Mouse (Mus musculus): ENCODE results near the gene Tmem184b. TPM values are rescaled to one million over a fixed set of nuclear protein-coding genes. Genes with fewer than 3 reads are reported as not detected.

The Tmem184b gene
- polyA plus RNA-seq, 1 experiment from 2014 or later, result 30.0 TPM

DNA sequence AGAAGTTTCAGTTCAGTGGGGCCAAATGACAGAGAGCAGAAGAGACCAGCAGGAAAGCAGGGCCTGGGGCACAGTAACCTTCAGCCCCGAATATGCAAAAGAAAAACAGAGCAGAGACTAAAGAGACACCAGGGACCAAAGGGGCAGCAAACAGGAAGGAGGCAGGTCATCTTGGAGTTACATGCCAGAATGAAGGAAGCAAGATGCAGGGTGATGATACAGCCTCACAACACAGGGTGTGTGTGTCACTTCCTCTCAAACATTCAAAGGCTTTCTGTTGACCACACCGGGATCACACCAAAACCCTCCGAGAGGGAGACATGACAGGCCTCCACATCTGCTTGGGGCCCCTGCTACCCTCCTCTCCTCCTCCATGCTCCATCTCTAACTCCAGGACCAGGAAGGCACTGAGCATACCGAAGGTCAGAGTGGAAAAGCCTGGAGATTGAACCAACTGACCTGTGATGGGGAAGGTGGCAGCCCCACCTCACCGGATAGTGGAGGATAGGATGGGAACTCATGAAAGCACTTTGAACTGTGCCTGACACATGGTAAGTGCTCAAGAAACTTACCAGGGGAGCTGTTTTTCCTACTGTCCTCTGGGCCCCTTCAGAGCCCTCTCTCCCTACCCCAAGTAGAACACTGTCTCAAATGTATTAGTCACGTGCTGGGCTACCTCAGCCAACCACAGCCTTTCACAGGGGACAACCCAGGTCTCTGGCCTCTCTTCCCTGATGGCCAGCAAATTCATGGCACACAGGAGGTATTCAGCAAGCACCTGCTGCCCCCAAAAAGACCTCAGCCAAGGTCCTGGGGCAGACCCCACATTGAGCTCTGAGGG is 3.0 kb downstream of the Tmem184b start:
- DNase-seq (ENCODE audit: low spot score), result no peak

DNA sequence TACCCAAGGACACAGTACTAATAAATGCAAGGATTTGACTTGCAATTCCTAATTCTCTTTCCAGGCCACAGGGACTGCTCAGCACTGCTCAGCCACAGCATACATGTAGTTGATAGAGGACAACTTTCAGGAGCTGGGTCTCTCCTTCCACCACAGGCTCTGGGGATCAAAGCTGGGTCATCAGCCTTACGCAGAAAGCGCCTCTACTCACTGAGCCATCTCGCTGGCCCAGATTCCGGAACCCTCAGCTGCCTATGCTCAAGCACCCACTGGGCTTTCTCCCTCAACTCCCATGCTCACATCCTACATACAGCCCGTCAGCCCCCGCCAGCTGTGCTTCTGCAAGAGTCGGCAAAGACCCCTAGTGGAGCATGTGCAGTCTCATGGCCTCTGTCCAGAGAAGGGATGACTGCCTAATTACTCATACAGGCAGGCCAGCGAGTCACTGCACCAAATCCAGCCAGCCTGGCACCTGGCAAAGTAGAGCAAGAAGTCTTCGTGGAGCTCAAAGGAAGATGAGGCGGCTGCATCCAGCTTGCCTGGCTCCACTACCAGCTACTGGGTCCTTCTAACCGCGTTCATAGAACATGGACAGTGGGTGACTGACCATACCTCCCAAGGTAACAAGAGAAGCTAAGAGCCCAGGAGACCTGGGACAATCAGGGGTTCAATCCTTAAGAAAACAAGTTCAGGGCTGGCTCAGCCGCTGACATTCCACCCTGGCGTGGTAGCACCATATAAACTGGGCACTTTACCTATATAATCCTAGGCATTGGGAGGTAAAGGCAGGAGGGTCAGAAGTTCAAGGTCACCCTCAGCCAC is 3.9 kb downstream of the Tmem184b start:
- no peak for DNase-seq (ENCODE audit: low spot score)

DNA sequence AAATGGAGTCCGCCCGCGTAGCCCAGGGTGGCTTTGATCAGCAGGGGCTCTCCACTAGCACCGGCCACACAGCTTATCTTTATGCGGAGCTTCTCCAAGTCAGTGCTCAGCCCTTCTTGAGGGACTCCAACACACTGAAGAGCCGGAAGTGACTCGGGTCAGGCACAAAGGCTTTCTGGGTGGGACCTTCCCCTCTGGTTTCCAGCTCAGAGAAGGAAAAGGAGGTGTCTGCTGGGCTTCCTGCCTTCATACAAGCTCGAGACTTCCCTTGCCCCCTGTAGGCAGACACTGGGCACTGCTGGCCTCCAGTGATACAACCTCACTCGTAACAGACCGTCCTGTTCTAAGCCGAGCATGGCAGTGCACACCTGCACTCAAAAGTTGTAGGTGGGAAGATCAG is 6.6 kb downstream of the Tmem184b start:
- DNase-seq (ENCODE audit: low spot score), result peak; percentile 82

DNA sequence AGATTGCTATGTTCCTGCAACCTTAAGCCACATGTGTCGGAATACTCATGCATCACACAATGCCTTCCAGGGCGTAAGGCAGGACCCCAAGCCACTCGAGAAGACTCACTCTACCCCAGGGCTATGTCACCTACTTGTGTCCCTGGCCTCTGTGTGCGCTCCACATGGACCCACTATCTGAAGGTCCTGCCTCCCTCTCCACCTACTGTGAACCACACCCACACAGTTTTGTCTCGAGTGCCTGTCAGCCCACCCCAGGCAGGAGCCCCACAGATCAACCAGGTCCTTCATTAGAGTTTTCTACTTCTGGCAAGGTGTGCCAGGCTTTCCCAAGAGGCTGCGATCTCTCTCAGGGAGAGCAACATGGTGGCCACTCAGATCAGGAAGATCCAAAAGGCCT is 8.1 kb downstream of the Tmem184b start:
- no peak for DNase-seq (ENCODE audit: low spot score)

DNA sequence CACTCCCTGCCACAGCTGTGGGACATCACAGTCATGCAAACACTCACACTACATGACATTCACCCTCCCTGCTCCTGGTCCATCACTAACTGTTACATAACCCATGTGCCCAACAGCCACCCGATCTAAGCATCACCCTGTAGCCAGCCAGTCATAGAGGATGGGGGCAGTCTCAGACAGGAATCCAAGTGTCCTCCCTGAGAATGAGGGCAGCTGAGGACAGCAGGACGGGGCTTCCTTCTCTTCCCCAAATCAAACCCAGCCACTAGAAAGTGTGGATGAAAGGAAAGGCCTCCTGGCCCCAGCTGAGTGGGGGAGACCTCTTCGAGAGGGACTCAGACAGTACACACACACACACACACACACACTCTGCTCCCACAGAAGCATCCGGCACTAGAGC is 8.5 kb downstream of the Tmem184b start:
- DNase-seq (ENCODE audit: low spot score), result no peak

DNA sequence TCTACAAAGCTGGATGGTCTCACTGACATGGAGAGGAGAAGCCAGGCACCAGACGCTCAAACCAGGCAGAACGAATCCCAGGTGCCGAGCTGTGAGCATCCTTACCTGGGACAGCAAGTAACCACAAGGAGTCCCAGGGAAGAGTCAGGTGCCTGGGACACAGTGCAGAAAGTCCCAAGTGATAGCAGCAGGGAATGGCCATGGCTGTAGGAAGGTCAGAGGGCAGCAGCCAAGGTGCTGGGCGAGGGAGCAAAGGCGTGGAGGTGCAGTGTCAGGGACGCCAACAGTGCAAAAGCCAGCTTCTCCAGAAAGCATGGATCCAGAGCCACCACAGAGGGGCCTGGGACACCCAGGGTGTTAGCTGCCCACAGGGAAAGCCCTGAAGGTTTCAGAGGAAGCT is 10.3 kb downstream of the Tmem184b start:
- no peak for DNase-seq (ENCODE audit: low spot score)

DNA sequence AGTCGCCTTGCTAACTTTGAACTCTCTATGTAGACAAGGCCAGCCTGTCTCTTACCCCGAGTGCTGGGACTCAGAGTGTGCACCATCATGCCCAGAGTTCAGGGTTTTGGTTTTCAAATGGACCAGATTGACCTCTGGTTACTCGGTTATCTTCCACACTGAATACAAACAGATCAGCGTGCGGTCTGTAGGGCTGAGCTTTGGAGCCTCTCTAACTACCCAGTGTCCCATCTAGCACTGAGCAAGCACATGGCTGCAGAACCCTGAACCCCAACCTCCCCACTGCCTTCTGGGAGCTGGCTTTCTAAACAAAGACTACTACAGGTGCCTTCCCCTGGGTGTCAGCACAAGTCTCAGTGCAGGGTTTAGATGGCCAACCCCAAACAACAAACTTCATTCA is 10.8 kb downstream of the Tmem184b start:
- no peak for DNase-seq (ENCODE audit: low spot score)

DNA sequence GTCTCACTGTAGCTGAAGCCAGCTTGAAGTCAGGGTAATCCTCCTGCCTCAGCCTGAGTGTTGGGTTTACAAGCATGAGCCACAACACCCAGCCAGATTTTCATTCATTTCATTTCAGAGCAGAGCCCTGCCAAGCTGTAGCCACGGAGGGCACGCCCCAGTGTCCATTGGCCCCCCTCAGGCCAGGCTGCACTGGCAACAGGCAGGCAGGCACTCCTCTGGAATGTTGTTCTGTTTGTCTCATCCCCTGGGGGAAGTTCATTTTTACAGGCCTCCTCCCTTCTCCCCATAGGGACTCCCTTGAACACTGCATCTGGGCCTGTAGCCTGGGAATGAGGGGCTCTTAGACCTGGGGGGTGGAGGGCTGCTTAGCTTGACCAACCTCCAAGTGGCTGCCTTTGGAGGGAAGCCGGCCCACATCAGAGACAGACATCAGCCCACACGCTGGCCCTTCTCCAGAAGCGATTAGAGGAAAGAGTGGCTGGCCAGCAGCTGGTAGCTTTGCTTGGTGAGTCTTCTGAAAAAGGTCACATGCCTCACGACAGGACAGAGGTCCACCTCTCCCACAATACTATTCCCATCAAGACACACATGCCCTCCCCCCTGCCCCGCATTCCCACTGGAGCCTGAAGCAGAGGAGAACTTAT is 11.8 kb downstream of the Tmem184b start:
- no peak for DNase-seq (ENCODE audit: low spot score)

DNA sequence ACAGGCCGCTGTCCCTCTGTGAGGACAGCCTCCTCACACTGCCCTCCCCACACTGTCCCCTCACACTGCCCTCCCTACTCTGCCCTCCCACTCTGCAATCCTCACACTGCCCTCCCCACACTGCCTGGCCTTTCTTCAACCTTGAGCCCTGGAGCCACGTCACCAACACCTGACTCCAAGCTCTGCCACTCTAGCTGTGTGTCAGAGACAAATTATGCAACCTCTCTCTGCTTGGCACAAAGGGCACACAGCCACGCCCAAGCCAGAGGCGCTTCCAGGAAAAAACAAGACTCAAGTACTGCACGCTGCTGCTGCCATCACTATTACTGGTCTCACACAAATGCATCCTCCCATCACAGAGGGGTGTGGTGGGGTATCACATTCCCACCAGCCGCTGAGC is 12.9 kb downstream of the Tmem184b start:
- no peak for DNase-seq (ENCODE audit: low spot score)

DNA sequence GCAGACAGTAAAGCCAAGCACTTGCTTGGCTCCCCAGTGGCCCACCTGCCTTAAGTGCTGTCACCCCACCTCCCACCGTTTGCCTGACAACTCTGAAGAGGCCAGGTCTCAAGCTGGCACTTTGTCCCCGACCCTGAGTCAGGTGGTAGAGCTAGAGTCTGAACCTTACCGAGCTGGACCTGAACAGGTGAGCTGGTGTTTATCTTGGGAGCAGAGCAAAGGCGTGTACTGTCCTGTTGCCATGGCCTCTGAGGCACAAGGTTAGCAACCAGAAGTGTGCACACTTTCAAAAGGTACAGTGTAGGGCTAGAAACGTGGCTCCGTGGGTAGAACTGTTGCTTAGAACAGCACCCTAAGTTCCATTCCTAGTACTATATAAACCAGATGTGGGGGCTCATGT is 15.2 kb downstream of the Tmem184b start:
- no peak for DNase-seq (ENCODE audit: low spot score)

DNA sequence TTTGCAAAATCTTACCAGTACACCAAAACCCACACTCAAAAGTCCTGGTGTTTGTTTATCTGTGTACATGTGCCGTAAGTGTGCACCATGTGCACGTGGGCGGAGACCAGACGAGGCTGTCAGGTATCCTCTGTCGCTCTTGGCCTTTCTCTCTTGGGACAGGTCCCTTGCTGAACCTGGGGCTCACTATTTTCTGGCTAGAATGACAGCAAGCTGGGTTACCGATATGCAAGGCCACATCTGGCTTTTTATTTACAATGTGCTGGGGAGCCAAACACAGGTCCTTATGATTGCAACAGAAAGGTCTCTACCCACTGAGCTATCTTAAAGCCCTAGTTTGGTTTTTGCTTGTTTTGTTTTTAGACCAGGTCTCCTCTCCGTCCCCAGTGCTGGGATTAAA is 15.8 kb downstream of the Tmem184b start:
- DNase-seq (ENCODE audit: low spot score), result no peak

DNA sequence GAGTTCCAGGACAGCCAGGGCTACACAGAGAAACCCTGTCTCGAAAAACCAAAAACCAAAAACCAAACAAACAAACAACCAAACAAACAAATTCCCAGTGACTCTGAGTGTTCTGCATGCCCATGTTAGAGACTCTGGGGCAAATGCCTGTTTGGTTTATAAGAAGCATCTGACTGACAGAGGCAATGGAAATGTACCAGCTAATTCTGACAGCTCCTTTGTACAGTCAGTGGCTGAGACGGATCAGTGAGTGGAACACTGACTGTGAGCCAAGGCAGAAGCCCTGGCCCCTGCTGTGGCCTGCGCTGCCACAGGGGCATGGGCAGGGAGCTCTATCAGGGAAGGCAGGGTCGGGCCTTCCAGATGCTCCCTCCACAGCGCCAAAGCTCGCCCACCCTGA is 16.3 kb downstream of the Tmem184b start:
- no peak for DNase-seq (ENCODE audit: low spot score)

DNA sequence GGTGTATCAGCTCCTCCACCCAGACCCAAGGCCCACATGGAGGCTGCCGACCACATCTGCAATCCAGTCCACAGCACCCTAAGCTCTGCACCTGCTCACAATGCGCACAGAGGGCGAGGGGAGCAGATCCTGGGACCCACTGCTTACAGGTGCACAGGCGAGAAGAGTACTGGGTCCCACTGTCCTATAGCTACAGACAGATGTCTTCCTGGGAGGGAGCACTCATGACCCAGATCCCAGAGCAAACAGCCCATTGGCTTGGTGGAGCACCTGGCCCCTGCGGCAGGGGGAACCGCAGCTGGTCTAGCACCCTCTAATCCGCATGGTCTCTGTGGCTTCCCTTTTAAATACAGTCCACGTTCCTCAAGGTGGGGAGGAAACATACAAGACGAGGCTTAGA is 21.7 kb downstream of the Tmem184b start:
- peak; percentile 87 for DNase-seq (ENCODE audit: low spot score)

DNA sequence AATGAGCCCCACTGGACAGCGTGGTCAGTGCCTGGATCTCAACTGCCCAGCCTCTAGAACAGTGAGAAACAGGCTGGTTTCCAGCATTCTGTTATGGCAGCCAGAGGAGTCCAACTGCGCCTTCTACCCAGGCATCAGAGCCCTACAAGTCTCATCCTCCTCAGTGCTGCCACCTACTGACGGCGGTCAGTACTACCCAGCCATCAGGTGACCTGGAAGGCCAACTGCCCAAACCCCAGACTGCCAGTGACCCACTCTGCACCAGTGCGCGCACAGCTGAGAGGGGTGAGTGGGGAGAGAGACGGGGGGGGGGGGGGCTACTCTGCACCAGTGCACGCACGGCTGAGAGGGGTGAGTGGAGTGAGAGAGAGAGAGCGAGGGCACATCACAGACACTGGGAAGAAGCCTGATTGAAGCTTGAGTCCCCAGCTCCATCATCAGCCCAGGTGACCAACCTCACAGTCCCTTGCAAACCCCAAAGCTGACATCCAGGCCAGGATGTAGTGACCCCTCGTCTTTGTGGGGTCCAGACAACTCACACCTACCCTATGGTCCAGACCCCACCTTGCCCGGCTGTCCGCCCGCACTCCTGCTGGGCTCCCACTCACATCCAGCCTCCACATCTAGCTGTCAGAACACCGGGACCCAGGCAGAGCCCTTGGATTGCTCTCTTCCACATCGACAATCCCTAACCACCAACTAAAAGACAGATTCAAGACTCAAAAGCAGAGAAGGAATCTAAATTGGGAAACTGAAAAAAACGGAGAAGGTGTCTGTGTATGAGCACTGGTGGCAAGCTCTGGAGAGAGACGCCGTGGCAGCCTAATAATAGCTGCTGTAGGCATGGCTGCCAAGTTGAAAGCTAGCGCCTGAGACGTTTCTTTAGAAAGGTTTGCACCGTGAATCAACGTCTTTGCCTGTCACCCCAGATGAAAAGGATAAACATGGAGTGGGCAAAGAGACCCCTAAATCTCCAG is 22.6 kb downstream of the Tmem184b start:
- peak; percentile 76 for DNase-seq (ENCODE audit: low spot score)

DNA sequence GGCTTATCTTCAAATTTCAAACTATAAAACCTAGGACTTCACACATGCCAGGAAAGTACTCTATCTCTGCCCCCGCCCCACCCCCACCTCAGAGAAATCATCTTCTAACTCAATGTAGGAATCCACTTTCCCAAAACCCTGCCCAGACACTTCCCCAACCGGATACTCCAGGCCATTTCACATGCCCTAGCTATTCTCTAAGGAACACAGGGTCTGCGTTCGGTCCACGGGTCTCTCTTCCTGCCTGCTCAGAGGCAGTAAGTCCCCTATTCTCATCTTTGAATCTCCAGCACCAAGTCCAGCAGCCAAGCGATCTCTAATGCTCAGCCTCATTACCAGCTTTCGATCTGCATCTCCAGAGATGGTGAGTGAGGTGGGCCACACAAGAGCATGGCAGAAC is 23.7 kb downstream of the Tmem184b start:
- no peak for DNase-seq (ENCODE audit: low spot score)

DNA sequence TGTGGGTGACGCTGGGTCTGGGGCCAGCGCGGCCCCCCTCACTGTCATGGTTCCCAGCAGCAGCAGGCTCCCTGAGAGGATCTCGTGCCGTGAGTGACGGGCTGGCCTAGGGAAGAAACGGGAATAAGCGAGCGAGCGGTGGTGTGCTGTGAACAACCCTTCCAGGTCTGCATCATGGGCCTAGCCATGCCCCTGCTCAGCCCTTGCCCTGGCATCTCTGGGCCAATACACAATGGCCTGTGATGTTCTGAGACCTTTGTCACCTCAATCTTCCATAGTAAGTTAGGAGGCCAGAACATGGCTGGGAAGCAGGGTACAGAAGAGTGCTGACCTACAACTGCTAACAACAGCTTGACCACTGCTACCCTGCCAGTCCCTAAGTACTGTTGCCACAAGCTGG is 24.8 kb downstream of the Tmem184b start:
- DNase-seq (ENCODE audit: low spot score), result no peak

DNA sequence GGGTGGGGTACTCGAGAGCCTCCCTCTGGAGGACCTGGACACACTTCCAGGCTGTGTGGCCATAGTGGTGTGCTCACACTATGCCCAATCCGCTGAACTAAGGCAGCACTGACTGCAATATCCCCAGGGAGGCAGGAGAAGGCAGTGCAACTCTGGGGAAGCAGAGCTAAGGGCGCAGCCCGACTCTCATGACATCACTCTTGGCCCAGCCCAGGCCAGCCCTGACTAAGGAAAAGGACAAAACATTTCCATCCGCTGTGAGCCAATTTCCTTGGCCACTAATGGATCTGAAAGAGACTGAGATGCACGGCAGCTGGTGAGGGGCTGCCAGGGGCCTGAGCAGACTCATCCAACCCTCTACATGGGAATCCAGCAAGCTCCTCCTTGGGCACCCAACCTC is 25.7 kb downstream of the Tmem184b start:
- no peak for DNase-seq (ENCODE audit: low spot score)

DNA sequence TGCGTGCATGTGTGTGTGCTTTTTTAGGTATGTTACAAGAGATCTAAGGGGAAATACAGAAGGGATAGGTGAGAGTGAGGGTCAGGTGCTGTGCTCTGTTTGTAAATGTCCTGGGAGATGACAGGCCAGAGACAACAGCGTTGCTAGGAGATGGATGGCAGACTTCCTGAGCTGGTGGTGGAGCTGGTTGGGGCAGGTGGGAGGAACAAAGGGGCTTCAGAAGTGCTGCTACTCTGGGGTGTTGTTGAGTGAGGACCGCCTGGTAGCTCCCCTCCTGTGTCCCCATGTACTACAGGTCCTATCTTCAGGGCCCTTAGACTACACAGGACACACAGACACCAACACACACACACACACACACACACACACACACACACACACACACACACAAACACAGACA is 28.6 kb downstream of the Tmem184b start:
- peak; percentile 73 for DNase-seq (ENCODE audit: low spot score)

DNA sequence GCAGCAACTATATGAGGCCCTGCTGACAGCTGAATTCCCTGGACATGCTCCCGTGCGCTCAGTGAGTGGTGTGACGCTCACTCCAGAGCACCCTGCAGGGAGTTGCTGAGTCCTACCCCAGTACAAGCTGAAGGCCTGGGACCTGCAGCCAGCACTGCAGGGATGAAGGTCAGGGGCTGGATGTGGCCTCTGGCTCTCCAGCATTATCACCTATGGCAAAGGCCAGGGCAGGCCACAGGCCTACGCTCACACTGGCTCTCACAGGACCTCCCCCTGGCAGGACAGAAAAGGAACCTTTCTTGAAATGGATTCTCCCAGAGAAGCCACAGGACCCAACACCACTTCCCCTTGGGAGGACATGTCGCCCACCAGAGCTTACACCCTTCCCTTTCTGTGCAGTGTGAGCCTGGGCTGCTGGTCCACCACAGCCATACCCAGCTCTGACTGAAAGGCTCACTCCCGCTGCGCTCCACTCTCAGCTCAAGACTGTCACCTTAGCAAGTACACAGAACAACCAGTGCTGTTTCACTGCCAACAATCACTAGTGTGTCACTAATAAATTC is 33.0 kb downstream of the Tmem184b start:
- DNase-seq (ENCODE audit: low spot score), result no peak

DNA sequence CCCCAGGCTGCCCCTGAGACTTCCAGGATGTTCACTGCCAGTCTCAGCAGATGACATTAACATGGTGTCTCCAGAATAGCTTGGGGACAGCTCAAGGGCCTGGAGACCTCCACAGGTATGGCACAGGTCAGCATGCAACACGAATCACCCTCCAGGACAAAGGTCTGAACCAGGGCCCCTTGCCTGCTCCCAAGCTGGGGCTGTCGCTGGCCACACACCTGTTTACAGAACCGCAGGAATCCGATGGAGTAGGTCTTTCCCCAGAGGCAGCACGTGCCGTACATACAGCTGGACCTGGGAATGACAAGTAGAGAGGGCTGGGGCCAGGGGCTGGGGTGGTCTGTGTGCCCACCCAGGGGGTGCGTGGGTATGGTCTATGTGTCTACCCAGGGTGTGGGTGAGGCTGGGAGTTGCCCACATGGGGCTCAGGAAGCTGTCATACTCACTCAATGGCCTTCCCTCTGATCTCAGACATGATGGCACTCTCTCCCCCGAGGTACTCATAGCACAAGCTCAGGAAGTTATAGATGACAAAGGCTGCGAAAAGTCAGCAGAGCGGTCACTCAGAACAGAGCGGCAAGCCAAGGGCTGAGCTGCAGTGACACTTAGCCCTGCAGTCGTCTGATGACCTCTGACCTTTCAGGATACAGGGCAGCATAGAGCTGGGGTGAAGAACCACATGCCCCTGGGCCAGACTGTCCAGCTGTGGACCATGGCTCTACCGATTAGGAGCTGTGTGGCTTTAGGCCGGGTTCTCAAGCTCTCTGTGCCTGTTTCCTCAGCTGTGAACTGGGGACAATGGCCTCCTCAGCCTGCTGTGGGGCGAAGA is 33.7 kb downstream of the Tmem184b start:
- no peak for DNase-seq (ENCODE audit: low spot score)
